Mouse (Mus musculus) bone marrow, adult 2 months (tissue): ENCODE results near the gene Mrpl24.

Source experiments
- CTCF ChIP-seq: fragments of 200-500 bp; IDR thresholded peaks from 2 replicates; pipeline ENCODE4 v1.5.1; 2011; ENCODE audit warnings: low read length, control low read depth; ENCODE audit not compliant: control insufficient read depth, insufficient read depth
- POLR2A ChIP-seq: fragments of 200-500 bp; IDR thresholded peaks from 2 replicates; pipeline ENCODE4 v1.6.1; 2011; ENCODE audit warnings: low read depth, mild to moderate bottlenecking, control low read depth, low read length, borderline replicate concordance; ENCODE audit not compliant: control insufficient read depth

DNA sequence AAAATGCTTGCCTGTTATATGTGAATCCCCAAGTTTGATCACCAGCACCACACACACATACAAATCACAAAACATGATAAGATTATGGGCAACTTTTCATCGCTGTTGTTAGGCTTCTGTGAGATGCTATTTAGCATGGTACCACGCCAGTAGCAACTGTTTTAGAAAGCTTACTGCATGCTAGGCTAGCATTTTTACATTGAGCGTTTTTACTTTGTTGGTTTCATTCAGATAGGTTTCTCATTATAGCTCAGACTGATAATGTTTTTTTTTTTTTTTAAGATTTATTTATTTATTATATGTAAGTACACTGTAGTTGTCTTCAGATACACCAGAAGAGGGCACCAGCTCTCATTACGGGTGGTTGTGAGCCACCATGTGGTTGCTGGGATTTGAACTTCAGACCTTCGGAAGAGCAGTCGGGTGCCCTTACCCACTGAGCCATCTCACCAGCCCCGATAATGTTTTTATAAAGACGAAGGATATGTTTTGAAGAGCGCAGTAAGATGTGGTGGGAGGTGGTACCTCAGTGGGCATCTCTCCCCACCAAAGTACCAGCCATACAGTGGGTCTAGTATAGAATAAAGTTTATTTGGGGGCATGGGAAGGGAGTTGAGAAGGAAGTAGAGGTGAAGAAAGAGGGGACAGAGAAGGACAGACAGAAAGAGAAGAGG is 1.1 kb downstream of the Mrpl24 start:
- no peak for TF ChIP-seq CTCF
- no peak for TF ChIP-seq POLR2A
